Mouse (Mus musculus): Measurements from ENCODE around the gene Wdr92.

Gene Wdr92

GRCm38 (mm10) chr11:17181807-17182206 lies at the start of gene Wdr92:
Gene Wdr92, plus strand, starts transcription at chr11:17182107.
- no peak for DNase-seq (ENCODE audit: low read depth, low spot score)

GRCm38 (mm10) chr11:17135638-17136037 lies 46.3 kb upstream of the Wdr92 start:
- DNase-seq (ENCODE audit: low read depth, low spot score) = no peak

- no peak for DNase-seq (ENCODE audit: low read depth, low spot score)
Measured at GRCm38 (mm10) chr11:17138306-17139033, 43.4 kb upstream of the Wdr92 start.

- DNase-seq (ENCODE audit: low read depth, low spot score) = peak; percentile 95
Measured at GRCm38 (mm10) chr11:17158858-17159737, 22.8 kb upstream of the Wdr92 start, which contains the start of gene Ppp3r1. Gene Ppp3r1, plus strand, starts transcription at chr11:17159263.

GRCm38 (mm10) chr11:17159738-17160241 lies 22.1 kb upstream of the Wdr92 start:
- peak; percentile 6 for DNase-seq (ENCODE audit: low read depth, low spot score)

GRCm38 (mm10) chr11:17160242-17160641 lies 21.7 kb upstream of the Wdr92 start:
- peak; percentile 28 for DNase-seq (ENCODE audit: low read depth, low spot score)

- DNase-seq (ENCODE audit: low read depth, low spot score) = no peak
Measured at GRCm38 (mm10) chr11:17163956-17164355, 18.0 kb upstream of the Wdr92 start.

GRCm38 (mm10) chr11:17166627-17167026 lies 15.3 kb upstream of the Wdr92 start:
- no peak for DNase-seq (ENCODE audit: low read depth, low spot score)

GRCm38 (mm10) chr11:17169262-17169661 lies 12.6 kb upstream of the Wdr92 start:
- no peak for DNase-seq (ENCODE audit: low read depth, low spot score)

GRCm38 (mm10) chr11:17170938-17171729 lies 10.8 kb upstream of the Wdr92 start:
- DNase-seq (ENCODE audit: low read depth, low spot score) = no peak

- no peak for DNase-seq (ENCODE audit: low read depth, low spot score)
Measured at GRCm38 (mm10) chr11:17172300-17172699, 9.6 kb upstream of the Wdr92 start.

- DNase-seq (ENCODE audit: low read depth, low spot score) = no peak
Measured at GRCm38 (mm10) chr11:17176638-17177037, 5.3 kb upstream of the Wdr92 start.

GRCm38 (mm10) chr11:17180753-17181152 lies 1.2 kb upstream of the Wdr92 start:
- no peak for DNase-seq (ENCODE audit: low read depth, low spot score)

- no peak for DNase-seq (ENCODE audit: low read depth, low spot score)
Measured at GRCm38 (mm10) chr11:17183165-17183564, 1.3 kb downstream of the Wdr92 start.

GRCm38 (mm10) chr11:17187649-17188048 lies 5.7 kb downstream of the Wdr92 start:
- DNase-seq (ENCODE audit: low read depth, low spot score) = no peak

GRCm38 (mm10) chr11:17188786-17189185 lies 6.9 kb downstream of the Wdr92 start:
- DNase-seq (ENCODE audit: low read depth, low spot score) = no peak

GRCm38 (mm10) chr11:17192151-17192844 lies 10.4 kb downstream of the Wdr92 start:
- DNase-seq (ENCODE audit: low read depth, low spot score) = no peak

- DNase-seq (ENCODE audit: low read depth, low spot score) = no peak
Measured at GRCm38 (mm10) chr11:17199170-17199569, 17.3 kb downstream of the Wdr92 start.

- no peak for DNase-seq (ENCODE audit: low read depth, low spot score)
Measured at GRCm38 (mm10) chr11:17199840-17200501, 18.1 kb downstream of the Wdr92 start.

GRCm38 (mm10) chr11:17200936-17201335 lies 19.0 kb downstream of the Wdr92 start:
- no peak for DNase-seq (ENCODE audit: low read depth, low spot score)
